Mouse (Mus musculus) neural tube, embryonic 12.5 days (tissue): ENCODE measurements around the gene Dio1. TPM values are rescaled to one million over a fixed set of nuclear protein-coding genes. Genes with fewer than 3 reads are reported as not detected.

Experiments
- ATAC-seq: fragments of 200-750 bp; cut with Nextera tagmentation; 2 replicates; pipeline ENCODE4 v1.8.0; 2017; ENCODE audit warnings: low read depth, mild to moderate bottlenecking, moderate TSS enrichment, moderate library complexity; ENCODE audit not compliant: low FRiP score
- H3K27ac ChIP-seq: fragments of 300-500 bp; sonication (generic); 2 replicates; pipeline ENCODE4 v1.5.1; 2016
- H3K27me3 ChIP-seq: fragments of 300-500 bp; sonication (generic); replicated peaks from 2 replicates; pipeline ENCODE4 v1.6.1; 2016; ENCODE audit warnings: mild to moderate bottlenecking
- H3K36me3 ChIP-seq: fragments of 300-500 bp; sonication (generic); 2 replicates; pipeline ENCODE4 v1.6.1; 2016; ENCODE audit warnings: mild to moderate bottlenecking
- H3K4me1 ChIP-seq: fragments of 300-500 bp; sonication (generic); 2 replicates; pipeline ENCODE4 v1.6.1; 2016
- H3K4me2 ChIP-seq: fragments of 300-500 bp; sonication (generic); replicated peaks from 2 replicates; pipeline ENCODE4 v1.6.1; 2016; ENCODE audit warnings: mild to moderate bottlenecking
- H3K4me3 ChIP-seq: fragments of 300-500 bp; sonication (generic); 2 replicates; pipeline ENCODE4 v1.5.1; 2016
- H3K9ac ChIP-seq: fragments of 300-500 bp; sonication (generic); 2 replicates; pipeline ENCODE4 v1.6.1; 2016; ENCODE audit warnings: mild to moderate bottlenecking
- H3K9me3 ChIP-seq: fragments of 300-500 bp; sonication (generic); 2 replicates; pipeline ENCODE4 v1.6.1; 2016; ENCODE audit warnings: mild to moderate bottlenecking
- WGBS: fragments of 180-500 bp; shearing (Covaris S2); methylation state at CpG from one replicate; pipeline ENCODE4 v1.1.7; 2016; 5-methylcytosine and 5-hydroxymethylcytosine counted together
- polyA plus RNA-seq: library from polyadenylated mRNA; unstranded; fragments of >200 nt; fragmentation: Nextera tagmentation; extraction: Ambion mirVana; gene quantifications from 2 replicates; pipeline ENCODE4 v1.2.1, GENCODE M21; 2016

Dio1 gene
- polyA plus RNA-seq, 1 experiment from 2014 or later: not detected

- ATAC-seq: no peak
- Histone ChIP-seq H3K4me2 (no peak overlapping the region), H3K9ac (no peak overlapping the region), H3K4me3 (no peak overlapping the region), H3K36me3 (no peaks in the 10 kb centered on the region), H3K27me3 (no peaks in the 10 kb centered on the region), H3K4me1 (no peaks in the 10 kb centered on the region), H3K27ac (no peak overlapping the region), H3K9me3 (no peaks in the 10 kb centered on the region)
- 84% methylated on average over 7 of the region's 7 CpGs for WGBS
These were observed 7.1 kb downstream of the Dio1 start for GRCm38 (mm10) chr4:107299779-107300340.

GRCm38 (mm10) chr4:107298071-107298606, 8.8 kb downstream of the Dio1 start:
- Histone ChIP-seq H3K27me3 (no peaks in the 10 kb centered on the region), H3K4me2 (no peak overlapping the region), H3K4me3 (no peak overlapping the region), H3K4me1 (no peaks in the 10 kb centered on the region), H3K9ac (no peak overlapping the region), H3K9me3 (no peaks in the 10 kb centered on the region), H3K36me3 (no peaks in the 10 kb centered on the region), H3K27ac (no peak overlapping the region)
- no peak for ATAC-seq
- WGBS: 82% methylated on average over 8 of the region's 8 CpGs

- WGBS: 43% methylated on average over 4 of the region's 4 CpGs
- no peak for ATAC-seq
- H3K4me2 ChIP-seq: no peak overlapping the region
These were observed 14.7 kb downstream of the Dio1 start for GRCm38 (mm10) chr4:107292273-107292662.

GRCm38 (mm10) chr4:107291611-107292272, 15.2 kb downstream of the Dio1 start:
- 86% methylated on average over 7 of the region's 7 CpGs for WGBS
- Histone ChIP-seq H3K4me2 (no peak overlapping the region), H3K4me1 (no peaks in the 10 kb centered on the region), H3K9ac (no peak overlapping the region), H3K36me3 (no peaks in the 10 kb centered on the region), H3K27ac (no peak overlapping the region), H3K9me3 (no peaks in the 10 kb centered on the region), H3K27me3 (no peaks in the 10 kb centered on the region), H3K4me3 (no peak overlapping the region)
- no peak for ATAC-seq

More at GRCm38 (mm10) chr4:107292273-107292662, 14.7 kb downstream of the Dio1 start:
- Histone ChIP-seq H3K4me3 (no peak overlapping the region), H3K9ac (no peak overlapping the region), H3K4me1 (no peaks in the 10 kb centered on the region), H3K9me3 (no peaks in the 10 kb centered on the region), H3K27me3 (no peaks in the 10 kb centered on the region), H3K27ac (no peak overlapping the region), H3K36me3 (no peaks in the 10 kb centered on the region)

DNA sequence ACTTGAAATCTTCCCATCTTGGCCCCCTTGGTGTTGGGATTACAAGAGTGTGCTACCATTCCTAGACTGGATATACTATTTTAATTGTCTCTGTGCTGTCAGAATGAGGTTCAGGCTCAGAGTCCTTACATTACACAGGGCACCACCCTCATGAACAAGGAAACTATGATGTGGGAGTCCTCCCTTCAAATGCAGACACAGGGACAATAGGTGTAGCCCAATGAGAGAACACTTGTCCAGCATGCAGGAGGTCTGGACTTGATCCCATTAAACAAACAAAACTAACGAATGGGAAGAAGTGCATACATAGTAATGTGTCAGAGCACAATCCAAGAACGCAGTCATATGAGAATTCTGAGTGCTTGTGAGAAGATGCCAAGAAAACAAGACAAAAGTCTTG, 19.5 kb downstream of the Dio1 start:
- WGBS: 88% methylated on average over 2 of the region's 2 CpGs
- Histone ChIP-seq H3K4me3 (no peak overlapping the region), H3K27ac (no peak overlapping the region), H3K4me1 (no peaks in the 10 kb centered on the region), H3K36me3 (no peaks in the 10 kb centered on the region), H3K27me3 (no peaks in the 10 kb centered on the region), H3K9me3 (no peaks in the 10 kb centered on the region), H3K4me2 (no peak overlapping the region), H3K9ac (no peak overlapping the region)
- ATAC-seq: no peak

- no peaks in the 10 kb centered on the region for H3K4me1 ChIP-seq
- no peaks in the 10 kb centered on the region for H3K27me3 ChIP-seq
- WGBS: 95% methylated on average over 8 of the region's 8 CpGs
- no peak for ATAC-seq
- H3K9ac ChIP-seq: no peak overlapping the region
- no peak overlapping the region for H3K27ac ChIP-seq
- H3K4me3 ChIP-seq: no peak overlapping the region
- H3K9me3 ChIP-seq: no peaks in the 10 kb centered on the region
- no peak overlapping the region for H3K4me2 ChIP-seq
- H3K36me3 ChIP-seq: no peaks in the 10 kb centered on the region
These were observed 20.6 kb downstream of the Dio1 start for GRCm38 (mm10) chr4:107286386-107286785.

- H3K9ac ChIP-seq: no peak overlapping the region
- no peaks in the 10 kb centered on the region for H3K9me3 ChIP-seq
- no peak overlapping the region for H3K4me3 ChIP-seq
- no peak overlapping the region for H3K4me2 ChIP-seq
- H3K36me3 ChIP-seq: peaks cover 5% of the 10 kb centered on the region
- no peak for ATAC-seq
- no peaks in the 10 kb centered on the region for H3K4me1 ChIP-seq
- 80% methylated on average over 3 of the region's 3 CpGs for WGBS
- H3K27ac ChIP-seq: no peak overlapping the region
- no peaks in the 10 kb centered on the region for H3K27me3 ChIP-seq
These were observed 21.3 kb downstream of the Dio1 start for GRCm38 (mm10) chr4:107285446-107286200.

DNA sequence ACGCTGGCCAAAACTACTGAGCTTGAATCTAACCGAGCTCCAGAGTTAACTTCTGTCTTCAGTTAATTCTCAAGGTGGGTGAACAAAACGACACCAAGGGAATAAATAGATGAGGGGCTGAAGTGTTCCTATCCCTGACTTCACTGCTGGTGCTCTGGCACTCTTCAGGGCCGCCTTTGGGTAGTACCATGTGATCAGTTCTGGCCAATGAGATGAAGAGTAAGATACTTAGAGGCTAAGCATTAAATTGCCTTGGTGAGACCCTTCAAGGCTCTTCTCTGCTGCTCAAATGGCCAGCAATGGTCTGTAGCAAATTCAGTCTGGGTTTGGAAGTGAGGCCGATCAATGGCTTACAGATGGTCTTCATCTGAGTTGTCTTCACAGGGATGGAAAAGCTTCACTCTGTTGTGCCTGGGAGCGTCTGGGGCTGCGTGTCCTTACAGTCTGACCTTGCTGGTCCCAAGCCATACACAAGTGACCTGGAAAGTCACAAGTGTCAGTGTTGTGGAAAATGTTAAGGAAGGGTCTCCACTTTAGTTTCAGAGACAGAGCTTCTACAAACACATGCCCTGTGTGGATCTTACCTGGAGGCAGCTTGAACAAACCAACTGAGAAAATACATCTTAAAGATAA, 26.0 kb downstream of the Dio1 start:
- Histone ChIP-seq H3K9me3 (no peaks in the 10 kb centered on the region), H3K36me3 (peaks cover 11% of the 10 kb centered on the region), H3K4me1 (peaks cover 5% of the 10 kb centered on the region), H3K4me3 (no peak overlapping the region), H3K27me3 (no peaks in the 10 kb centered on the region), H3K9ac (no peak overlapping the region), H3K4me2 (no peak overlapping the region), H3K27ac (no peak overlapping the region)
- 81% methylated on average over 7 of the region's 7 CpGs for WGBS
- ATAC-seq: no peak

- Histone ChIP-seq H3K27ac (no peak overlapping the region), H3K9ac (no peak overlapping the region)
These were observed 28.7 kb downstream of the Dio1 start for GRCm38 (mm10) chr4:107278188-107278707.

GRCm38 (mm10) chr4:107274511-107274910, 32.5 kb downstream of the Dio1 start:
- H3K36me3 ChIP-seq: 0 out of 2 replicates have a peak, but pooled peaks cover 3% of the 10 kb centered on the region
- H3K27ac ChIP-seq: no peak overlapping the region
- 88% methylated on average over 5 of the region's 5 CpGs for WGBS
- no peak overlapping the region for H3K4me3 ChIP-seq
- peaks cover 5% of the 10 kb centered on the region for H3K4me1 ChIP-seq
- ATAC-seq: no peak
- H3K4me2 ChIP-seq: no peak overlapping the region
- no peaks in the 10 kb centered on the region for H3K27me3 ChIP-seq
- no peaks in the 10 kb centered on the region for H3K9me3 ChIP-seq
- H3K9ac ChIP-seq: no peak overlapping the region

More at GRCm38 (mm10) chr4:107278188-107278707, 28.7 kb downstream of the Dio1 start:
- peaks cover 13% of the 10 kb centered on the region for H3K36me3 ChIP-seq
- no peak overlapping the region for H3K4me3 ChIP-seq
- 0 out of 2 replicates have a peak overlapping the region, but pooled peaks have one; percentile 1 for H3K4me2 ChIP-seq
- H3K9me3 ChIP-seq: no peaks in the 10 kb centered on the region
- peaks cover 5% of the 10 kb centered on the region for H3K4me1 ChIP-seq
- no peaks in the 10 kb centered on the region for H3K27me3 ChIP-seq
- ATAC-seq: no peak
- WGBS: 10% methylated on average over 8 of the region's 8 CpGs

GRCm38 (mm10) chr4:107273683-107274082, 33.3 kb downstream of the Dio1 start:
- H3K36me3 ChIP-seq: 0 out of 2 replicates have a peak, but pooled peaks cover 3% of the 10 kb centered on the region
- H3K4me1 ChIP-seq: peaks cover 5% of the 10 kb centered on the region
- no peak overlapping the region for H3K9ac ChIP-seq
- H3K27ac ChIP-seq: no peak overlapping the region
- ATAC-seq: no peak
- no peak overlapping the region for H3K4me2 ChIP-seq
- no peaks in the 10 kb centered on the region for H3K9me3 ChIP-seq
- no peaks in the 10 kb centered on the region for H3K27me3 ChIP-seq
- WGBS: 86% methylated on average over 4 of the region's 4 CpGs
- no peak overlapping the region for H3K4me3 ChIP-seq

DNA sequence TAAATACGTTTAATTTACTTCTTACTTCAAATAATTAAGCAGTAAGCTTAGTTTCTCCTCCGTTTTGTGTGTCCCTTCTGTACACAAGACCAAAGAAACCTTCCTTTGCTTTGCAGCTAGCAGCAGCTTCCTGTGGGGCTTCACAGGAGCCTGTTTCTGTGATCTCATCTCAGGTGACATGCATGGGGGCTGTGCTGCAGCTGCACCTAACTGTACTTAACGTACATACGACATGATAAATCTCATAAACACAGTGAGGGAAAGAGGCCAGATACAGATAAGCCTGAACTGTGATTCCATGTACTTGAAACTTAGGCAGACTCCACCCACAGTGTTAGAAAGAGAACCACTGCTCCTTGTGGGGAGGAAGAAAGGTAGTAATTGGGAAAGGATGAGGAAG, 47.0 kb downstream of the Dio1 start:
- no peaks in the 10 kb centered on the region for H3K9me3 ChIP-seq
- ATAC-seq: no peak
- 77% methylated on average over 4 of the region's 4 CpGs for WGBS

More for the DNA sequence above, 47.0 kb downstream of the Dio1 start:
- Histone ChIP-seq H3K9ac (no peak overlapping the region), H3K4me1 (no peaks in the 10 kb centered on the region), H3K4me2 (no peak overlapping the region), H3K27ac (no peak overlapping the region), H3K36me3 (peaks cover 3% of the 10 kb centered on the region; the same call in 1 of the 2 replicates), H3K27me3 (no peaks in the 10 kb centered on the region), H3K4me3 (no peak overlapping the region)
